Mouse (Mus musculus): Measurements from ENCODE around the gene Gprc5d. TPM values are rescaled to one million over a fixed set of nuclear protein-coding genes. Genes with fewer than 3 reads are reported as not detected.

Gprc5d gene
- polyA plus RNA-seq, 1 experiment from 2014 or later = not detected

DNA sequence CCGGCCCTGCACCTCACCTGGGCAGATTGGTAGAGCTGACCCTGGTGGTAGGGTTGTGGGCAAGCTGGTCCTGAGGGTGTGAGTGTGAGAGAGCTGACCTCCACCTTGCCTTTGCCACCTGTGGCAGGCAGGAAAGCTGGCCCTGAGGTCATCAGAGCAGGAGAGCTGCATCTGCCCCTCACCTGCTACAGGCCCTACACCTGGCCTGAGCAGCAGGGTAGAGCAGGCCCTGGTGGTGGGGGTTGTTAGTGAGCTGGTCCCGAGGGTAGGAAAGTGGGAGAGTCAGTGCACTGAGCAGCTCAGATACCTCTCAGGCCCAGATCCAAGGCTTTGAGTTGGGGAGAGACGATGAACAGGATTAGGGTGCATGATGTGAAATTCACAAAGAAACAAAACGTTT, 31.6 kb upstream of the Gprc5d start:
- Histone ChIP-seq H3K27ac (no peak overlapping the region), H3K27me3 (no peaks in the 10 kb centered on the region), H3K36me3 (no peaks in the 10 kb centered on the region), H3K4me1 (no peaks in the 10 kb centered on the region), H3K9ac (no peak overlapping the region), H3K4me2 (replicated peaks) (no peak overlapping the region), H3K9me3 (no peaks in the 10 kb centered on the region), H3K4me3 (no peak overlapping the region)
- whole genome bisulfite sequencing = 75% methylated on average over 4 of the region's 4 CpGs
- ATAC-seq (ENCODE audit: insufficient number of reproducible peaks, insufficient read depth, low FRiP score, low TSS enrichment) = no peak

DNA sequence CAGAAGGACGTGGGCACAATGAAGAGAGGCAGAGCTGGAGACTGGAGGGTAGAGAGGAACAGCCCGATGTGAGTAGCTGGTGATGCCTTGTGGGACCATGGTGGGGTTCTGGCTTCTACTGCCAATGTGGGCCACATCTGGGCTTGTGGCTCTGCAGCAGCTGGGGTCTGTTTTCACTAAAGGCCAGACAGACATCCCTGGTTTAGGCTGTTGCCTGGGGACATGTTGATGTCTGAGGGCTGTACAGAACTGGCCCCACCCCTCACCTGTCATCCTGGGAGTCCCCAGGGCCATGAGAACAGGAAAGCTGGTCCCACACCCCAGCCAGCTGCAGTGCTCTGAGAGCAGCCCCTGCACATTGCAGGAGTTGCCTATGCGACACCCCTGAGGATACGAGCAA, 31.1 kb upstream of the Gprc5d start:
- H3K4me3 ChIP-seq = no peak overlapping the region
- WGBS = 65% methylated on average over 4 of the region's 4 CpGs
- no peak overlapping the region for H3K4me2 ChIP-seq (replicated peaks)
- H3K9ac ChIP-seq = no peak overlapping the region
- H3K27me3 ChIP-seq = no peaks in the 10 kb centered on the region
- H3K4me1 ChIP-seq = no peaks in the 10 kb centered on the region
- H3K9me3 ChIP-seq = no peaks in the 10 kb centered on the region
- no peaks in the 10 kb centered on the region for H3K36me3 ChIP-seq
- H3K27ac ChIP-seq = no peak overlapping the region
- 0 out of 2 replicates have a peak, but pooled peaks have one; percentile 24 for ATAC-seq (ENCODE audit: insufficient number of reproducible peaks, insufficient read depth, low FRiP score, low TSS enrichment)

DNA sequence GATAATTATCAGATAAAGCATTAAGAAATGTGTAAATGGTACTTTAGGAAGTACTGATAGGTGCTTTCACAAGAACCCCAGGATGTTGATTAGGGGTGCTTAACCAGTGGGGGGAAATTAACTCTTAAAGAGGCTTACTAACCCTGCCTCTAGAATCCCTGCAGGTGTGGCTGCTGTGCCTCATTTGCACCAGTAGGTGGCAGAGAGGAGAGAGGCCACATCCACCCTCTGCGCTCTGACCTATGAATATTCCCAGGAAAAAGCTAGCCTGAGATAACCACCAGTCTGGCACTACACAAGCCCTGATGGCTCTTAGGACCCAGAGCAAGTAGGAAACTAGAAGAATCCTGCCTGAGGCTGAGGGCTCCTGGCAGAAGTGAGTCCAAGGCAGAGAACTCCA, 30.4 kb upstream of the Gprc5d start:
- Histone ChIP-seq H3K4me1 (no peaks in the 10 kb centered on the region), H3K9ac (no peak overlapping the region), H3K27me3 (no peaks in the 10 kb centered on the region), H3K36me3 (no peaks in the 10 kb centered on the region), H3K4me3 (no peak overlapping the region), H3K4me2 (replicated peaks) (no peak overlapping the region), H3K27ac (no peak overlapping the region), H3K9me3 (no peaks in the 10 kb centered on the region)
- 33% methylated on average over 1 of the region's 1 CpGs for WGBS
- no peak for ATAC-seq (ENCODE audit: insufficient number of reproducible peaks, insufficient read depth, low FRiP score, low TSS enrichment)

DNA sequence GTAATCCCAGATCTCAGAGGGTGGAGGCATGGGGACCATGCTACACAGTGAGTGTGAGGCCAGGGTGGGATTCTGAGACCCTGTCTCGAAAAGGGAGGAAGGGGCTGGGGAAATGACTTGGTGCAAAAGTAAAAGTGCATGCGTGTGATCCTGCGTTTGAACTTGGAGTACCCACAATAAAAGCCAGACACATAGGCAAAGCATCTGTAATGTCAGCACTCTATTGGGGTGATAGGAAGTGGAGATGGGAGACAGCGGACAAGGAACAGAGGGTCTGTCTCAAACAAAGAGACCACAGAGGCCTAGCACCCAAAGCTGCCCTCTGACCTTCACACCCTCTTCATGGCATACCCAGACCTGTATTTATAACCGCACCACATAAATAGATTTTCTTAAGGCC, 27.9 kb upstream of the Gprc5d start:
- WGBS = 88% methylated on average over 5 of the region's 5 CpGs

DNA sequence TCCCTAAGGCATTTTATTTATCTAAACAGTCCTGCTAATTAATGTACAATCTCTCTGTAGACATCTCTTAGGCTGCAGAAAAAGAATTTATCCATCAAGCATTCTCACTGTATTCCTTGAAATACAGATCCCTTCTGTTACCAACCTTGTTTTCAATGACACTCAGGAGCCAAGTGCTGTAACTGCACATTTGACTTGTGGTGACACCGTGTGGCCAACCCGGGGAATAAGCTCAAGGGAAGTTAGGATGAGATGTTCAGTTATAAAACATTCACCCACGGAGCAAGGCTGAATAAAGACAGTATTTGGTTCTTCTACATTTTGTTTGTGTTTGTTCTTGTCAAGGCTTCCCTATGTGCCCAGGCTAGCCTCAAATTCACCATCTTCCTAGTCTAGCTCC, 26.4 kb upstream of the Gprc5d start:
- H3K9ac ChIP-seq = no peak overlapping the region
- H3K4me1 ChIP-seq = no peaks in the 10 kb centered on the region
- no peak overlapping the region for H3K27ac ChIP-seq
- no peak for ATAC-seq (ENCODE audit: insufficient number of reproducible peaks, insufficient read depth, low FRiP score, low TSS enrichment)
- H3K27me3 ChIP-seq = no peaks in the 10 kb centered on the region
- H3K4me3 ChIP-seq = no peak overlapping the region
- no peaks in the 10 kb centered on the region for H3K36me3 ChIP-seq
- H3K9me3 ChIP-seq = no peaks in the 10 kb centered on the region
- no peak overlapping the region for H3K4me2 ChIP-seq (replicated peaks)
- 3% methylated on average over 3 of the region's 3 CpGs for WGBS

More for the DNA sequence above, 27.9 kb upstream of the Gprc5d start:
- H3K9ac ChIP-seq = no peak overlapping the region
- H3K4me2 ChIP-seq (replicated peaks) = no peak overlapping the region
- no peak overlapping the region for H3K4me3 ChIP-seq
- ATAC-seq (ENCODE audit: insufficient number of reproducible peaks, insufficient read depth, low FRiP score, low TSS enrichment) = no peak
- H3K4me1 ChIP-seq = no peaks in the 10 kb centered on the region
- no peaks in the 10 kb centered on the region for H3K36me3 ChIP-seq
- H3K9me3 ChIP-seq = no peaks in the 10 kb centered on the region
- H3K27me3 ChIP-seq = no peaks in the 10 kb centered on the region
- H3K27ac ChIP-seq = no peak overlapping the region

DNA sequence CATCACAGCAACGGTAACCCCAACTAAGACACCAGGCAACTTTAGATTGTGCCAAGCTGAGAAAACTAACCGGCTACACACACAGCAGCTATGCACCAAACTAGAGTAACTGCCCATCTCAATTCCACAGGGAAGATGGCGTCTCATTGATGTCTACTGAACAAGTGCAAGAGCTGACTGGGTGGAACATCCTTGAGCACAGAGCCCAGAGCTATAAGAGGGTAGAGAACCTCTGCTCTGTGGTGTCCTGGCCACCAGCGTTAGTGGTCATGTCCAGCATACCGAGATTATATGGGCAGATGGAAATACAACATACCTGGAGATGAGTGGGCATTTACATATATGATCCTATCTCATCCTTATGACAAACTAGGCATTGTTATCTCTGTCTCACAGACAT, 25.1 kb upstream of the Gprc5d start:
- H3K27ac ChIP-seq = no peak overlapping the region
- H3K4me2 ChIP-seq (replicated peaks) = no peak overlapping the region
- no peak overlapping the region for H3K9ac ChIP-seq
- H3K4me1 ChIP-seq = no peaks in the 10 kb centered on the region
- H3K4me3 ChIP-seq = no peak overlapping the region
- WGBS = 86% methylated on average over 5 of the region's 5 CpGs
- no peaks in the 10 kb centered on the region for H3K27me3 ChIP-seq
- no peak for ATAC-seq (ENCODE audit: insufficient number of reproducible peaks, insufficient read depth, low FRiP score, low TSS enrichment)
- H3K36me3 ChIP-seq = no peaks in the 10 kb centered on the region
- no peaks in the 10 kb centered on the region for H3K9me3 ChIP-seq

DNA sequence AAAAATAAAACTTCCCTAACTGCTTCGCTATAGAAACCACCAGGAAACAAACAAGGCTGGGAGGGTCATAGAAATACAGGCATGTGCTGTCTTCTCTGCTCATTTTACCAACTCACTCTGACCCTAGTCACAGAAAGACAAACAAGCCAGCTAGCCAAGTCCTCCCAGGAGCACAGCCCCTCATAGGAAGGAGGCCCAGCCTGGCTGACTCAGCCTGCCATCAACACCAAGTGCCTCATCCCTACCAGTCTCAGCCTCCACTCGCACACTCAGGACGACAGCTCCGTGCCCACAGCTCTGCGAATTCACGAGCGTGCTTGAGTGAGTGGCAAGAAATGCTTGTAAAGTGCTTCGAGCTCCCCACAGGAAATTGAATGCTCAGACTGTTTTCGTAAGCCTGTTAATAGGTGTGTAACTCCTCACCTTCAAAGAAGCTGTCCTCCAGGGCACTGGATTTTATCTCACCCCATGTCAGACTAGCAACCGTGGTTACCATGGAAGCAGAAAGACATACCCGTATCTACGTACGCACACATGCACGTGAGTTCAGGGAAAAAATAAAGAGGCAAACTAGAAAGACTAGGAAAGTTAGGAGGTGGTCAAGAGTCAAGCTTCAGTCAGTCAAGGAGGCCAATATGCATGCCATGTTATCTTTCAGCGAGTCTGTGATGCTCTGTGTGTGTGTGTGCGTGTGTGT, 23.5 kb upstream of the Gprc5d start:
- Histone ChIP-seq H3K4me1 (peaks cover 6% of the 10 kb centered on the region), H3K9ac (no peak overlapping the region), H3K9me3 (no peaks in the 10 kb centered on the region), H3K27me3 (no peaks in the 10 kb centered on the region), H3K4me2 (replicated peaks) (no peak overlapping the region), H3K36me3 (no peaks in the 10 kb centered on the region), H3K4me3 (no peak overlapping the region), H3K27ac (no peak overlapping the region)
- WGBS = 65% methylated on average over 16 of the region's 16 CpGs
- no peak for ATAC-seq (ENCODE audit: insufficient number of reproducible peaks, insufficient read depth, low FRiP score, low TSS enrichment)

DNA sequence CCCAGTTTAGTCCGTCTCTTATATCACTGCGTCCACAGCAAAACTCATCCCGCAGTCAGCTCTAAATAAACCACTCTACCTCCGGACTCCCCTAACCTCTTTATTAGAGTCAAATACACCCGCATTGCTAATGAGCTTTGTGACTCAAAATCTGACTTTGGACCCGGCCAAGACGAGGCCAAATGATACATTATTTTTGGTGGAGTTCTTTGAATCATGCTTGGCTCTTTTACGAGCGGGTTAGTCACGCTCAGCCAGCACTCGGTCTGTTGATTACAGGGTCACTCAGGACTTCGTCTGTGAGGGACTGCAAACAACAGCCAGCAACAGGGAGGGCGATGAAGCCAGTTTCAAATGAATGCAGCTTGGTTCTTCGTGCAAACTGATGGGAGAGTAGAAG, 20.7 kb upstream of the Gprc5d start:
- WGBS = 80% methylated on average over 14 of the region's 14 CpGs
- no peak overlapping the region for H3K27ac ChIP-seq
- H3K36me3 ChIP-seq = no peaks in the 10 kb centered on the region
- H3K4me3 ChIP-seq = no peak overlapping the region
- no peaks in the 10 kb centered on the region for H3K27me3 ChIP-seq
- no peak overlapping the region for H3K9ac ChIP-seq
- H3K4me1 ChIP-seq = peaks cover 13% of the 10 kb centered on the region
- H3K9me3 ChIP-seq = no peaks in the 10 kb centered on the region
- H3K4me2 ChIP-seq (replicated peaks) = no peak overlapping the region
- no peak for ATAC-seq (ENCODE audit: insufficient number of reproducible peaks, insufficient read depth, low FRiP score, low TSS enrichment)

DNA sequence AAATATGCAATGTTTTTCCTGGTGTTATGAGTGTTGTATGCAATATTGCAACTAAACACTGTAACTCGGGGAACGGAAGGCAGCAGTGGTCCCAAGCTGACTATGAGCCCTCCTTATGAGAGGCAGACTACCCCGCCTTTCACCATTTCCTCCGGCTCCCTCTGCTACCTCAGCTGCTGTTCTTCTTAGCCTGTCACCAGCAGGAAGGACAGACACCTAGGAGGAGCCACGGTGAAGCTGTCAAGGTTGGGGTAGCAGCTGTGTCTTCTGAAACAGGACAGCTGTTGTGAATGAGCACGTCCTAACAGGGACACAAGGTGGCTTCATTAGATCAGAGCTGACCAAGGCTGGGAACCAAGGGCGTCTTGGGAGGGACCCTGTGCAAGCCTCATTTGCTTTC, 20.1 kb upstream of the Gprc5d start:
- H3K27ac ChIP-seq = no peak overlapping the region

DNA sequence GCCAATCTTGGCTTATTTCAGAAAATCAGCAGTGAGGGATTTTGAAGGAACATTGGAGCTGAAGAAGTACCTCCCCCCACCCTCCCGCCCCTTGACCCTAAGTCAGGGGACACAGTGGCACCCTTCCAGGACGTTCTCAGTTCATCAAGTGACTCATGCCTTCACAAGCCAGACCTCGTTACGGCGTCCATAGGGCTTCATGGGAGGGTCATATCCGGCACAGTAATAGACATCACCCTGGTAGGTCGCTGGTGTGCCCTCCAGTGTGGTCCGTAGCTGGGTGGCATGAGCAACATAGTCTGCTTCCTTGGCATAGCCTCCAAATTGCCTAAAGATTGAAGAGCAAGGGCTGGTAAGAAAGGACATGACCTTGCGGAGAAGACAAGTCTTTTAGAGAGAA, 19.7 kb upstream of the Gprc5d start:
- Histone ChIP-seq H3K27me3 (no peaks in the 10 kb centered on the region), H3K4me1 (peaks cover 13% of the 10 kb centered on the region), H3K27ac (no peak overlapping the region), H3K9ac (no peak overlapping the region), H3K9me3 (no peaks in the 10 kb centered on the region), H3K4me3 (no peak overlapping the region), H3K36me3 (no peaks in the 10 kb centered on the region), H3K4me2 (replicated peaks) (no peak overlapping the region)
- 78% methylated on average over 9 of the region's 9 CpGs for WGBS
- ATAC-seq (ENCODE audit: insufficient number of reproducible peaks, insufficient read depth, low FRiP score, low TSS enrichment) = no peak

More for the DNA sequence above, 20.1 kb upstream of the Gprc5d start:
- Histone ChIP-seq H3K9me3 (no peaks in the 10 kb centered on the region), H3K4me1 (peaks cover 13% of the 10 kb centered on the region), H3K4me2 (replicated peaks) (no peak overlapping the region), H3K4me3 (no peak overlapping the region), H3K27me3 (no peaks in the 10 kb centered on the region), H3K36me3 (no peaks in the 10 kb centered on the region), H3K9ac (no peak overlapping the region)
- WGBS = 77% methylated on average over 7 of the region's 7 CpGs
- ATAC-seq (ENCODE audit: insufficient number of reproducible peaks, insufficient read depth, low FRiP score, low TSS enrichment) = no peak

DNA sequence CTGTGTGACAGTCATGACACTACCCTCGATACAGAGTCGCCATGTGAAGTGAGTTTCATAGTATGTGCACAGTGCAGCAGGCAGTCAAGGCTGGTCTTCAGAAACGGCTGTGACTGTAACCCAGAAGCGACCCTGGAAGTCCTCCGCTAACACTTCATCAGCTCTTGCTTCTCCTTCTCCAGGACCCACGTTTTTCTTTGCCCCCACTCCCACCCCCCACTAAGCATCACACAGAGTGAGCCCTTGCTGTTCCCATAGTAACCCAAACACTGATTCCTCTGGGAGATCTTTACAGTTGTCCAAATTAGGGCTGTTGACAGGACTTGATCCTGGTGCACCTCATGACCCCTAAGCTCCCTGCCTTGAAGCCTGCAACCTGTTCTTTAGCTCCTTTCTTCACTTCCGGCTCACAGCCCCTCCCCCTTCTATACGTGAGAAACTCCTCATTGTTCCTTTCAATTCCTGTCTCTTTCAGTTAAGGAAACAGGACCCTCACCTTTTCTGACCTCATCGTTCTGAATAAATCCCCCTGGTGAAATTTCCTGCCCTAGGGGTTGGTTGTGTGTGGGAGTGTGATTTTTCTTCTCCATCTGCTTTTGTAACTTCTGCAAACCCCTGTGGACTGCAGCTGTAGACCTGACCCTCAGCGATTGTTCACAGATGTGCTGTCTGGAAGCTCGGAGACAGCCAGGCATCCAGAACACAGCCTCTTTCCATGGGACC, 18.5 kb upstream of the Gprc5d start:
- H3K27me3 ChIP-seq = no peaks in the 10 kb centered on the region
- H3K4me2 ChIP-seq (replicated peaks) = no peak overlapping the region
- H3K36me3 ChIP-seq = no peaks in the 10 kb centered on the region
- H3K27ac ChIP-seq = peak overlapping the region; percentile 41; the same call in 1 of the 2 replicates
- ATAC-seq (ENCODE audit: insufficient number of reproducible peaks, insufficient read depth, low FRiP score, low TSS enrichment) = peak; percentile 48; the same call in 1 of the 2 replicates
- H3K9me3 ChIP-seq = no peaks in the 10 kb centered on the region
- H3K4me1 ChIP-seq = peaks cover 13% of the 10 kb centered on the region
- H3K4me3 ChIP-seq = no peak overlapping the region
- 24% methylated on average over 11 of the region's 11 CpGs for WGBS
- H3K9ac ChIP-seq = no peak overlapping the region

DNA sequence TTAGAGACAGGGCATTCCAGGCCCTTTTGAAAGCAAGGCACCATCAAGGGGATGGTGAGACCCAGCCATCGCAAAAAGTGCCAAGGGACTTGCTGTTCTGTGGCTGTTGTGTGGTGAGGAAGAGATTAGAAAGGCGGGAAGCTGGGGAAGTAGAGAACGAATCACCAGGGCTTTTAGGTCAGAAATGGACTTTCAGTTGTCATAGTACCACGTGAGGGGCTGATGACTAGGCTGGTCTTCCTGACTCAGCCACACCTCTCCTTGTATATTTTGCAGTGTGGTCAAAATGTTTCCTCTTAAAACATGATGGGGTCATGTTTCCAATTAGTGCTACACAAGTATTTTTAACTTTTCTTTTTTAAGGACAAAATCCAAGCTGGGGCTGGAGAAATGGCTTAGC, 17.7 kb upstream of the Gprc5d start:
- WGBS = 71% methylated on average over 4 of the region's 4 CpGs
- H3K27ac ChIP-seq = no peak overlapping the region
- no peaks in the 10 kb centered on the region for H3K27me3 ChIP-seq

More for the DNA sequence above, 17.7 kb upstream of the Gprc5d start:
- H3K4me2 ChIP-seq (replicated peaks) = no peak overlapping the region
- no peak overlapping the region for H3K4me3 ChIP-seq
- no peaks in the 10 kb centered on the region for H3K36me3 ChIP-seq
- H3K9ac ChIP-seq = no peak overlapping the region
- H3K4me1 ChIP-seq = peaks cover 13% of the 10 kb centered on the region
- no peaks in the 10 kb centered on the region for H3K9me3 ChIP-seq
- ATAC-seq (ENCODE audit: insufficient number of reproducible peaks, insufficient read depth, low FRiP score, low TSS enrichment) = no peak

All from embryonic facial prominence, embryonic 12.5 days (tissue).